Mouse (Mus musculus): ENCODE results near the gene Hmx2. TPM values are rescaled to one million over a fixed set of nuclear protein-coding genes. Genes with fewer than 3 reads are reported as not detected.

Gene Hmx2
- polyA plus RNA-seq, 1 experiment = not detected

DNA sequence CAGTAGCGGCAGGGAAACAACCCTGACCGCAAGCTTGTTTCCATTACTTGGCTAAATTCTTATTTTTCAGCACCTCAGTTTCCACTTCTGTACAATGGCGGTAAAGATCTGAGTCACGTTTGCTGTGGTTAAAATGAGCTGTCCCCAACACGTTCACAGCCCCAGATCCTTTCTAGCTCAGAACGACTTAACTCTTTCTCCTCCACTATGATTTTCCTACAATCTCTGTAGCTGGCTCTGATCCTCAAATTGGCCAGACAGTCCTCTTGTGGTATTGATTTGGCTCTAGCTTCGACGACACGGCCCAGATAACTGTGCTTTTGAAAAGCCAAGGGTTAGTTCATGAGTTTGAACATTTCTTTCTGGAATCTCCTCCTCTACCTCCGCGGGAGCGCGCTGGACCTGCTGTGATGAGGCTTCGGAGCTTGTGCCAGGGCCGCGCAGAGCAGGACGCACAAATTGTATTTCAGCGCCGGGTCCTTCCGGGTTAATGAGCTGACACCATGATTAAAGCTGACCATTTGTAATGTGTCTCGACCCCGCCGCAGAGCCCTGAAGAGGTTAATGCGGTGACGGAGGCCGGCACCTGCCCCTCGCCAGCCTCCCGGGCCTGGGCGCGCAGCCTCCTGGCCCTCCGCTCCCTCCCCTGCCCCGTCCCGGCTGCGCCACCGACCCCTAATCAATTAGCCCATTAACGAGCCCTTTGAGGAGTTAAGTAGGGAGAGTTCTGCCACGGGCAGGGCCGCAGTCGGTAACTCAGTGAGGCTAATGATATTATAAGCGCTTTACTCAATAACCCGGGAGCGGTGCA is 3.6 kb downstream of the Hmx2 start:
- TF ChIP-seq POLR2A (IDR thresholded peaks at IDR 0.05; ENCODE audit: control insufficient read depth, low read depth, low read length) (no peak), CTCF (IDR thresholded peaks at IDR 0.05; ENCODE audit: control insufficient read depth, insufficient read depth, insufficient replicate concordance, low read depth, low read length) (no peak)
- Histone ChIP-seq H3K4me3 (ENCODE audit: control insufficient read depth, low read depth, low read length) (no peak overlapping the region), H3K27ac (ENCODE audit: control insufficient read depth, insufficient read depth, low read depth, low read length) (no peak overlapping the region), H3K4me1 (ENCODE audit: control insufficient read depth, insufficient read depth, low read length) (peaks cover 10% of the 10 kb centered on the region), H3K27me3 (ENCODE audit: control insufficient read depth, insufficient read depth, low read length) (peaks cover 8% of the 10 kb centered on the region), H3K36me3 (ENCODE audit: control insufficient read depth, insufficient read depth, low read length) (no peaks in the 10 kb centered on the region)

- Histone ChIP-seq H3K27ac (ENCODE audit: control insufficient read depth, insufficient read depth, low read depth, low read length) (no peak overlapping the region), H3K4me1 (ENCODE audit: control insufficient read depth, insufficient read depth, low read length) (peaks cover 10% of the 10 kb centered on the region), H3K27me3 (ENCODE audit: control insufficient read depth, insufficient read depth, low read length) (peaks cover 8% of the 10 kb centered on the region), H3K36me3 (ENCODE audit: control insufficient read depth, insufficient read depth, low read length) (no peaks in the 10 kb centered on the region), H3K4me3 (ENCODE audit: control insufficient read depth, low read depth, low read length) (no peak overlapping the region)
- TF ChIP-seq CTCF (IDR thresholded peaks at IDR 0.05; ENCODE audit: control insufficient read depth, insufficient read depth, insufficient replicate concordance, low read depth, low read length) = no peak
- no peak for TF ChIP-seq POLR2A (IDR thresholded peaks at IDR 0.05; ENCODE audit: control insufficient read depth, low read depth, low read length)
Measured at GRCm38 (mm10) chr7:131552781-131553180, 4.2 kb downstream of the Hmx2 start.

- Histone ChIP-seq H3K27me3 (ENCODE audit: control insufficient read depth, insufficient read depth, low read length) (peaks cover 8% of the 10 kb centered on the region), H3K27ac (ENCODE audit: control insufficient read depth, insufficient read depth, low read depth, low read length) (no peak overlapping the region)
- TF ChIP-seq CTCF (IDR thresholded peaks at IDR 0.05; ENCODE audit: control insufficient read depth, insufficient read depth, insufficient replicate concordance, low read depth, low read length) (no peak), POLR2A (IDR thresholded peaks at IDR 0.05; ENCODE audit: control insufficient read depth, low read depth, low read length) (no peak)
Measured at GRCm38 (mm10) chr7:131553771-131554175, 5.2 kb downstream of the Hmx2 start.

GRCm38 (mm10) chr7:131554341-131555180 is 6.0 kb downstream of the Hmx2 start:
- TF ChIP-seq POLR2A (IDR thresholded peaks at IDR 0.05; ENCODE audit: control insufficient read depth, low read depth, low read length) (no peak), CTCF (IDR thresholded peaks at IDR 0.05; ENCODE audit: control insufficient read depth, insufficient read depth, insufficient replicate concordance, low read depth, low read length) (no peak)
- H3K36me3 ChIP-seq (ENCODE audit: control insufficient read depth, insufficient read depth, low read length) = no peaks in the 10 kb centered on the region
- no peak overlapping the region for H3K4me3 ChIP-seq (ENCODE audit: control insufficient read depth, low read depth, low read length)
- H3K27ac ChIP-seq (ENCODE audit: control insufficient read depth, insufficient read depth, low read depth, low read length) = no peak overlapping the region
- H3K27me3 ChIP-seq (ENCODE audit: control insufficient read depth, insufficient read depth, low read length) = peaks cover 8% of the 10 kb centered on the region
- H3K4me1 ChIP-seq (ENCODE audit: control insufficient read depth, insufficient read depth, low read length) = peaks cover 10% of the 10 kb centered on the region

More at GRCm38 (mm10) chr7:131553771-131554175, 5.2 kb downstream of the Hmx2 start:
- Histone ChIP-seq H3K4me3 (ENCODE audit: control insufficient read depth, low read depth, low read length) (no peak overlapping the region; the same call in 1 of the 2 replicates), H3K36me3 (ENCODE audit: control insufficient read depth, insufficient read depth, low read length) (no peaks in the 10 kb centered on the region), H3K4me1 (ENCODE audit: control insufficient read depth, insufficient read depth, low read length) (peaks cover 10% of the 10 kb centered on the region)

DNA sequence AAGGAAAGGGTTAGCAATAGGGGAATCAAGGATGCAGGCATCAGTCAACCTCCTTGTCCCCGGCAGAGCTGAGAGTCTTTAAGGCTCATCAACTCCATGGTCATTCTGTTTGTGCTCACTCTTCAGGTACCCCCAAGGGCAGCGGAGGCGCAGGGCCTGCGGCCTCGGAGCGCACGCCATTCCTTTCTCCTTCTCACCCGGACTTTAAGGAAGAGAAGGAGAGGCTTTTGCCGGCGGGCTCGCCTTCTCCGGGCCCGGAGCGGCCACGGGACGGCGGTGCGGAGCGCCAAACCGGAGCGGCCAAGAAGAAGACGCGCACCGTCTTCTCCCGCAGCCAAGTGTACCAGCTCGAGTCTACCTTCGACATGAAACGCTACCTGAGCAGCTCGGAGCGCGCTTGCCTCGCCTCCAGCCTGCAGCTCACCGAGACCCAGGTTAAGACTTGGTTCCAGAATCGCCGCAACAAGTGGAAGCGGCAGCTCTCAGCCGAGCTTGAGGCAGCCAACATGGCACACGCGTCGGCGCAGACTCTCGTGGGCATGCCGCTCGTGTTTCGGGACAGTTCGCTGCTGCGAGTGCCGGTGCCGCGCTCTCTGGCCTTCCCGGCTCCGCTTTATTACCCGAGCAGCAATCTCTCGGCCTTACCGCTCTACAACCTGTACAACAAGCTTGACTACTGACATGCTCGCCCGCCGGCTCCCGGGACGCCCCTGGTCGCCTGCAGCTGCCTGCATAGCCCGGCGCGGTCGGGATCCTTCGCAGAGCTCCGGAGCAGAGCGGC is 6.9 kb downstream of the Hmx2 start:
- Histone ChIP-seq H3K36me3 (ENCODE audit: control insufficient read depth, insufficient read depth, low read length) (no peaks in the 10 kb centered on the region), H3K4me1 (ENCODE audit: control insufficient read depth, insufficient read depth, low read length) (peaks cover 10% of the 10 kb centered on the region), H3K27me3 (ENCODE audit: control insufficient read depth, insufficient read depth, low read length) (peaks cover 8% of the 10 kb centered on the region), H3K27ac (ENCODE audit: control insufficient read depth, insufficient read depth, low read depth, low read length) (no peak overlapping the region), H3K4me3 (ENCODE audit: control insufficient read depth, low read depth, low read length) (no peak overlapping the region)
- TF ChIP-seq POLR2A (IDR thresholded peaks at IDR 0.05; ENCODE audit: control insufficient read depth, low read depth, low read length) (no peak), CTCF (IDR thresholded peaks at IDR 0.05; ENCODE audit: control insufficient read depth, insufficient read depth, insufficient replicate concordance, low read depth, low read length) (no peak)

GRCm38 (mm10) chr7:131556116-131556515 is 7.5 kb downstream of the Hmx2 start:
- H3K27me3 ChIP-seq (ENCODE audit: control insufficient read depth, insufficient read depth, low read length) = peaks cover 6% of the 10 kb centered on the region
- H3K4me3 ChIP-seq (ENCODE audit: control insufficient read depth, low read depth, low read length) = no peak overlapping the region
- no peak overlapping the region for H3K27ac ChIP-seq (ENCODE audit: control insufficient read depth, insufficient read depth, low read depth, low read length)
- peaks cover 10% of the 10 kb centered on the region for H3K4me1 ChIP-seq (ENCODE audit: control insufficient read depth, insufficient read depth, low read length)
- H3K36me3 ChIP-seq (ENCODE audit: control insufficient read depth, insufficient read depth, low read length) = no peaks in the 10 kb centered on the region
- TF ChIP-seq POLR2A (IDR thresholded peaks at IDR 0.05; ENCODE audit: control insufficient read depth, low read depth, low read length) (no peak), CTCF (IDR thresholded peaks at IDR 0.05; ENCODE audit: control insufficient read depth, insufficient read depth, insufficient replicate concordance, low read depth, low read length) (no peak)
